Mouse (Mus musculus): Measurements from ENCODE around the gene Rbfox2.

- no peak for TF ChIP-seq CTCF (IDR thresholded peaks at IDR 0.05; ENCODE audit: extremely low read depth, insufficient read depth, low read length)
- TF ChIP-seq POLR2A (IDR thresholded peaks at IDR 0.05; ENCODE audit: extremely low read depth, insufficient read depth, low read length): no peak
Measured at GRCm38 (mm10) chr15:77091394-77091793, 215.4 kb downstream of the Rbfox2 start.

Data from cortical plate, adult 2 months (tissue).